Comparison of ENCODE assay signal across 25 mouse cellular contexts in genomic region chr12:8047789-8048309, GRCm38 (mm10).
"Had no signal": no experiment of that assay in that cellular context is flagged by ENCODE, and none has a peak within 500 bp of the region (broad histone marks: within the 10 kb centered on the region; RNA-seq: fewer than 3 reads in every experiment).

No protein-coding gene starts in this region.

- H3K36me3 ChIP-seq: heart, embryonic 13.5 days; heart, embryonic 15.5 days; hindbrain, embryonic 13.5 days; hindbrain, embryonic 15.5 days; kidney, embryonic 15.5 days; limb, embryonic 10.5 days; limb, embryonic 12.5 days had no signal

- H3K4me1 ChIP-seq: heart, embryonic 13.5 days; heart, embryonic 15.5 days; hindbrain, embryonic 13.5 days; hindbrain, embryonic 15.5 days; kidney, embryonic 15.5 days; limb, embryonic 10.5 days; limb, embryonic 12.5 days had no signal

- DNase-seq: gastrocnemius, postnatal 14 days; gastrocnemius, postnatal 36 days; heart, adult 18-20 months; heart, postnatal 14 days; heart, postnatal 36 days; kidney, adult 11 months; kidney, adult 2 months; kidney, adult 9 months; kidney, postnatal 14 days; kidney, postnatal 36 days; layer of hippocampus, adult 9-11 months; layer of hippocampus, postnatal 36 days; liver had no signal

- H3K9me3 ChIP-seq: heart, embryonic 13.5 days; heart, embryonic 15.5 days; hindbrain, embryonic 13.5 days; hindbrain, embryonic 15.5 days; kidney, embryonic 15.5 days; limb, embryonic 10.5 days; limb, embryonic 12.5 days had no signal

- ATAC-seq: hindbrain, postnatal 0 days; intestine, embryonic 16.5 days had no signal

- H3K4me3 ChIP-seq: heart, embryonic 13.5 days; heart, embryonic 15.5 days; hindbrain, embryonic 13.5 days; hindbrain, embryonic 15.5 days; kidney, embryonic 15.5 days; limb, embryonic 10.5 days; limb, embryonic 12.5 days had no signal

- H3K27ac ChIP-seq: heart, embryonic 13.5 days; heart, embryonic 15.5 days; hindbrain, embryonic 13.5 days; hindbrain, embryonic 15.5 days; hindbrain, postnatal 0 days; kidney, embryonic 15.5 days; kidney, postnatal 0 days; limb, embryonic 10.5 days; limb, embryonic 12.5 days had no signal

- H3K27me3 ChIP-seq: heart, embryonic 13.5 days; heart, embryonic 15.5 days; hindbrain, embryonic 15.5 days; kidney, embryonic 15.5 days; limb, embryonic 12.5 days had no signal

- H3K9ac ChIP-seq: heart, embryonic 13.5 days; heart, embryonic 15.5 days; hindbrain, embryonic 13.5 days; hindbrain, embryonic 15.5 days; kidney, embryonic 15.5 days; limb, embryonic 12.5 days had no signal

- H3K4me2 ChIP-seq: heart, embryonic 11.5 days; heart, embryonic 13.5 days; heart, embryonic 15.5 days; hindbrain, embryonic 13.5 days; hindbrain, embryonic 15.5 days; kidney, embryonic 15.5 days; limb, embryonic 12.5 days; liver, embryonic 11.5 days had no signal
